Mouse (Mus musculus) lung, postnatal 14 days (tissue): Measurements from ENCODE around the gene Fahd1.

ENCODE experiments used
- DNase-seq: peaks from one replicate; pipeline ENCODE4 v3.0.0; 2021

Fahd1 gene

GRCm38 (mm10) chr17:24884391-24884790 lies 34.2 kb upstream of the Fahd1 start:
- no peak for DNase-seq

- DNase-seq = no peak
These were observed 31.7 kb upstream of the Fahd1 start for GRCm38 (mm10) chr17:24881738-24882440.

GRCm38 (mm10) chr17:24878531-24878930 lies 28.4 kb upstream of the Fahd1 start:
- no peak for DNase-seq

- DNase-seq = peak; percentile 45
These were observed 27.9 kb upstream of the Fahd1 start for GRCm38 (mm10) chr17:24878117-24878397.

- DNase-seq = no peak
These were observed 27.4 kb upstream of the Fahd1 start for GRCm38 (mm10) chr17:24877336-24878116.

GRCm38 (mm10) chr17:24874989-24875388 lies 24.8 kb upstream of the Fahd1 start:
- no peak for DNase-seq

- DNase-seq = no peak
These were observed 24.2 kb upstream of the Fahd1 start for GRCm38 (mm10) chr17:24874405-24874745.

GRCm38 (mm10) chr17:24873695-24874404 lies 23.7 kb upstream of the Fahd1 start:
- DNase-seq = no peak

- DNase-seq = no peak
These were observed 17.8 kb upstream of the Fahd1 start for GRCm38 (mm10) chr17:24867914-24868313.

- DNase-seq = no peak
These were observed 15.6 kb upstream of the Fahd1 start, which contains the start of gene Igfals for GRCm38 (mm10) chr17:24865776-24866175. Igfals (plus strand) TSS chr17:24865997.

GRCm38 (mm10) chr17:24861785-24862184 lies 11.6 kb upstream of the Fahd1 start:
- no peak for DNase-seq

GRCm38 (mm10) chr17:24860076-24860475 lies 9.9 kb upstream of the Fahd1 start:
- DNase-seq = no peak

- no peak for DNase-seq
These were observed 8.8 kb upstream of the Fahd1 start for GRCm38 (mm10) chr17:24858967-24859366.

GRCm38 (mm10) chr17:24857831-24858470 lies 7.8 kb upstream of the Fahd1 start:
- DNase-seq = no peak

GRCm38 (mm10) chr17:24856589-24856988 lies 6.4 kb upstream of the Fahd1 start:
- no peak for DNase-seq

GRCm38 (mm10) chr17:24855838-24856464 lies 5.8 kb upstream of the Fahd1 start:
- DNase-seq = no peak

GRCm38 (mm10) chr17:24851381-24852125 lies 1.4 kb upstream of the Fahd1 start:
- DNase-seq = no peak

- no peak for DNase-seq
These were observed 586 bp upstream of the Fahd1 start for GRCm38 (mm10) chr17:24850773-24851127.

- no peak for DNase-seq
These were observed 465 bp downstream of the Fahd1 start for GRCm38 (mm10) chr17:24849733-24850064.

- no peak for DNase-seq
These were observed 1.5 kb downstream of the Fahd1 start for GRCm38 (mm10) chr17:24848600-24849031.

GRCm38 (mm10) chr17:24847386-24847785 lies 2.8 kb downstream of the Fahd1 start:
- no peak for DNase-seq

GRCm38 (mm10) chr17:24844525-24844924 lies 5.6 kb downstream of the Fahd1 start:
- no peak for DNase-seq
